Mouse (Mus musculus): ENCODE measurements around the gene Rab3d. TPM values are rescaled to one million over a fixed set of nuclear protein-coding genes. Genes with fewer than 3 reads are reported as not detected.

Gene Rab3d
- polyA plus RNA-seq, 1 experiment = 27.1 TPM

- DNase-seq = no peak
- WGBS = 88% methylated on average over 7 of the region's 7 CpGs
- H3K27me3 ChIP-seq (replicated peaks; ENCODE audit: control insufficient read depth, insufficient read depth, low read length) = no peaks in the 10 kb centered on the region
- peaks cover 7% of the 10 kb centered on the region for H3K4me1 ChIP-seq (ENCODE audit: control insufficient read depth, insufficient read depth, low read length)
- H3K4me3 ChIP-seq (ENCODE audit: insufficient read depth, low read depth, low read length) = no peak overlapping the region
- no peaks in the 10 kb centered on the region for H3K36me3 ChIP-seq (ENCODE audit: control insufficient read depth, insufficient read depth, low read length)
- H3K27ac ChIP-seq (ENCODE audit: insufficient read depth, low read depth, low read length) = peak overlapping the region; percentile 75; the same call in 1 of the 2 replicates
- TF ChIP-seq CTCF (conservative IDR thresholded peaks at IDR 0.05; ENCODE audit: insufficient read depth, insufficient read length, low read depth, low read length) (no peak), POLR2A (IDR thresholded peaks at IDR 0.05; ENCODE audit: low read depth, low read length) (no peak)
Observed at GRCm38 (mm10) chr9:21959244-21959643, 41.3 kb upstream of the Rab3d start.

GRCm38 (mm10) chr9:21958372-21958771, 40.4 kb upstream of the Rab3d start:
- no peak overlapping the region for H3K4me3 ChIP-seq (ENCODE audit: insufficient read depth, low read depth, low read length)
- H3K27ac ChIP-seq (ENCODE audit: insufficient read depth, low read depth, low read length) = no peak overlapping the region
- H3K4me1 ChIP-seq (ENCODE audit: control insufficient read depth, insufficient read depth, low read length) = peaks cover 7% of the 10 kb centered on the region
- TF ChIP-seq CTCF (conservative IDR thresholded peaks at IDR 0.05; ENCODE audit: insufficient read depth, insufficient read length, low read depth, low read length) = no peak
- TF ChIP-seq POLR2A (IDR thresholded peaks at IDR 0.05; ENCODE audit: low read depth, low read length) = no peak
- no peaks in the 10 kb centered on the region for H3K36me3 ChIP-seq (ENCODE audit: control insufficient read depth, insufficient read depth, low read length)
- DNase-seq = no peak
- WGBS = 71% methylated on average over 5 of the region's 5 CpGs
- no peaks in the 10 kb centered on the region for H3K27me3 ChIP-seq (replicated peaks; ENCODE audit: control insufficient read depth, insufficient read depth, low read length)

GRCm38 (mm10) chr9:21955570-21956281, 37.7 kb upstream of the Rab3d start, which contains the start of gene Swsap1:
Swsap1 (plus strand) TSS chr9:21955755.
- no peaks in the 10 kb centered on the region for H3K36me3 ChIP-seq (ENCODE audit: control insufficient read depth, insufficient read depth, low read length)
- H3K27me3 ChIP-seq (replicated peaks; ENCODE audit: control insufficient read depth, insufficient read depth, low read length) = no peaks in the 10 kb centered on the region
- TF ChIP-seq POLR2A (IDR thresholded peaks at IDR 0.05; ENCODE audit: low read depth, low read length) = peak; percentile 18
- TF ChIP-seq CTCF (conservative IDR thresholded peaks at IDR 0.05; ENCODE audit: insufficient read depth, insufficient read length, low read depth, low read length) = no peak
- peak; percentile 99 for DNase-seq
- WGBS = under 1% methylated on average over 54 of the region's 54 CpGs
- peak within 1 kb of the TSS; percentile 91 for H3K27ac ChIP-seq (ENCODE audit: insufficient read depth, low read depth, low read length)
- peak within 1 kb of the TSS; percentile 64 for H3K4me3 ChIP-seq (ENCODE audit: insufficient read depth, low read depth, low read length)
- peaks cover 7% of the 10 kb centered on the region for H3K4me1 ChIP-seq (ENCODE audit: control insufficient read depth, insufficient read depth, low read length)

GRCm38 (mm10) chr9:21955225-21955569, 37.2 kb upstream of the Rab3d start:
- H3K36me3 ChIP-seq (ENCODE audit: control insufficient read depth, insufficient read depth, low read length) = no peaks in the 10 kb centered on the region
- no peak for DNase-seq
- H3K4me3 ChIP-seq (ENCODE audit: insufficient read depth, low read depth, low read length) = peak overlapping the region; percentile 60
- H3K27me3 ChIP-seq (replicated peaks; ENCODE audit: control insufficient read depth, insufficient read depth, low read length) = no peaks in the 10 kb centered on the region
- TF ChIP-seq POLR2A (IDR thresholded peaks at IDR 0.05; ENCODE audit: low read depth, low read length) (no peak), CTCF (conservative IDR thresholded peaks at IDR 0.05; ENCODE audit: insufficient read depth, insufficient read length, low read depth, low read length) (peak; percentile 42)
- peak overlapping the region; percentile 68; the same call in 1 of the 2 replicates for H3K27ac ChIP-seq (ENCODE audit: insufficient read depth, low read depth, low read length)
- peaks cover 4% of the 10 kb centered on the region for H3K4me1 ChIP-seq (ENCODE audit: control insufficient read depth, insufficient read depth, low read length)
- under 1% methylated on average over 18 of the region's 18 CpGs for WGBS

- 67% methylated on average over 3 of the region's 3 CpGs for WGBS
- H3K27ac ChIP-seq (ENCODE audit: insufficient read depth, low read depth, low read length) = no peak overlapping the region
- no peaks in the 10 kb centered on the region for H3K36me3 ChIP-seq (ENCODE audit: control insufficient read depth, insufficient read depth, low read length)
- no peak for DNase-seq
- H3K4me3 ChIP-seq (ENCODE audit: insufficient read depth, low read depth, low read length) = no peak overlapping the region
- H3K4me1 ChIP-seq (ENCODE audit: control insufficient read depth, insufficient read depth, low read length) = peaks cover 3% of the 10 kb centered on the region; the same call in 1 of the 2 replicates
- TF ChIP-seq POLR2A (IDR thresholded peaks at IDR 0.05; ENCODE audit: low read depth, low read length) (no peak), CTCF (conservative IDR thresholded peaks at IDR 0.05; ENCODE audit: insufficient read depth, insufficient read length, low read depth, low read length) (no peak)
- H3K27me3 ChIP-seq (replicated peaks; ENCODE audit: control insufficient read depth, insufficient read depth, low read length) = no peaks in the 10 kb centered on the region
Observed at GRCm38 (mm10) chr9:21954635-21955034, 36.6 kb upstream of the Rab3d start.

- H3K4me3 ChIP-seq (ENCODE audit: insufficient read depth, low read depth, low read length) = no peak overlapping the region
- H3K36me3 ChIP-seq (ENCODE audit: control insufficient read depth, insufficient read depth, low read length) = no peaks in the 10 kb centered on the region
- DNase-seq = no peak
- no peak overlapping the region for H3K27ac ChIP-seq (ENCODE audit: insufficient read depth, low read depth, low read length)
- peaks cover 3% of the 10 kb centered on the region; the same call in 1 of the 2 replicates for H3K4me1 ChIP-seq (ENCODE audit: control insufficient read depth, insufficient read depth, low read length)
- 33% methylated on average over 3 of the region's 3 CpGs for WGBS
- TF ChIP-seq CTCF (conservative IDR thresholded peaks at IDR 0.05; ENCODE audit: insufficient read depth, insufficient read length, low read depth, low read length) (no peak), POLR2A (IDR thresholded peaks at IDR 0.05; ENCODE audit: low read depth, low read length) (no peak)
- H3K27me3 ChIP-seq (replicated peaks; ENCODE audit: control insufficient read depth, insufficient read depth, low read length) = no peaks in the 10 kb centered on the region
Observed at GRCm38 (mm10) chr9:21953600-21953999, 35.6 kb upstream of the Rab3d start.

GRCm38 (mm10) chr9:21951977-21952376, 34.0 kb upstream of the Rab3d start:
- H3K36me3 ChIP-seq (ENCODE audit: control insufficient read depth, insufficient read depth, low read length) = no peaks in the 10 kb centered on the region
- TF ChIP-seq POLR2A (IDR thresholded peaks at IDR 0.05; ENCODE audit: low read depth, low read length) (no peak), CTCF (conservative IDR thresholded peaks at IDR 0.05; ENCODE audit: insufficient read depth, insufficient read length, low read depth, low read length) (peak; percentile 40)
- no peak for DNase-seq
- H3K4me1 ChIP-seq (ENCODE audit: control insufficient read depth, insufficient read depth, low read length) = peaks cover 3% of the 10 kb centered on the region; the same call in 1 of the 2 replicates
- no peak overlapping the region for H3K27ac ChIP-seq (ENCODE audit: insufficient read depth, low read depth, low read length)
- WGBS = 76% methylated on average over 3 of the region's 3 CpGs
- no peak overlapping the region for H3K4me3 ChIP-seq (ENCODE audit: insufficient read depth, low read depth, low read length)
- no peaks in the 10 kb centered on the region for H3K27me3 ChIP-seq (replicated peaks; ENCODE audit: control insufficient read depth, insufficient read depth, low read length)
